Mouse (Mus musculus) megakaryocyte, embryonic 14.5 days (primary cell): Measurements from ENCODE around the gene Cxcl10. TPM values are rescaled to one million over a fixed set of nuclear protein-coding genes. Genes with fewer than 3 reads are reported as not detected.
"Not testable (repeated sequence)": the region's sequence is repeated elsewhere in the genome, so short reads cannot be mapped to it uniquely, and the experiment has no call there.

Experiments used
- H3K27me3 ChIP-seq: replicated peaks from 2 replicates; pipeline ENCODE3; 2012; ENCODE audit warnings: inconsistent platforms
- H3K36me3 ChIP-seq: replicated peaks from 2 replicates; pipeline ENCODE3; 2012; ENCODE audit warnings: low read length, inconsistent platforms, mixed read lengths
- H3K4me1 ChIP-seq: 2 replicates; pipeline ENCODE4 v1.6.1; 2012; ENCODE audit warnings: inconsistent platforms
- H3K4me3 ChIP-seq: replicated peaks from 2 replicates; pipeline ENCODE3; 2012; ENCODE audit warnings: moderate library complexity, mild to moderate bottlenecking, inconsistent platforms
- H3K9me3 ChIP-seq: 2 replicates; pipeline ENCODE4 v1.6.1; 2012; ENCODE audit warnings: inconsistent platforms
- FLI1 ChIP-seq: IDR thresholded peaks from 2 replicates; pipeline ENCODE4 v1.6.1; 2012; ENCODE audit warnings: low read length, inconsistent platforms, mixed read lengths
- GATA1 ChIP-seq: IDR thresholded peaks from 3 replicates; pipeline ENCODE4 v1.6.1; 2012; ENCODE audit warnings: mixed read lengths, low read length, inconsistent platforms, borderline replicate concordance
- polyA plus RNA-seq: library from polyadenylated mRNA; stranded (reverse); fragments of >175 nt; gene quantifications from 2 replicates; pipeline ENCODE4 v1.2.3, GENCODE M21; 2012; ENCODE audit warnings: low replicate concordance; ENCODE audit not compliant: insufficient read depth

Cxcl10 gene
- polyA plus RNA-seq, 1 experiment = not detected

DNA sequence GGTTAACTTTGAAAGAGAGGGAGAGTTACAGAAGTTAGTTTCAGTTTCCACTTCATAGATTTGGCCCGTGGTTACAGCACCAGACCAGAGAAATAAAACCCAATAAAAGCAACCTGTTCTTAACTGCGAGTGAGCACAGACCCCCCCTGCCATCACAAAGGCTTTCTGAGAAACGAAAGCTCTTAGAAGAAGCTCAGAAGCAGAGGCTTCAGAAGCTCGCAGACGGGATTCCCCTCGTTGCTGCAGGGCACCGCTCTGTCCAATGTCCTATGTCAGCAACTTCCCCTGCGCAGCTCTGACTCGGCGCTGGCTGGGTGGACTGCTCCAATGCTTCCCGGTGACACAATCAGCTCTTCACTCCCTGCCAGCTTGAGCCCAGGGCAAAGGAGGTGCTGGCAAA lies 4.8 kb upstream of the Cxcl10 start:
- Histone ChIP-seq H3K4me3 (peak overlapping the region; percentile 90), H3K36me3 (no peaks in the 10 kb centered on the region), H3K4me1 (peaks cover 34% of the 10 kb centered on the region), H3K9me3 (no peaks in the 10 kb centered on the region), H3K27me3 (peaks cover 18% of the 10 kb centered on the region)
- TF ChIP-seq GATA1 (no peak), FLI1 (no peak)

- H3K4me1 ChIP-seq = peaks cover 38% of the 10 kb centered on the region
- H3K27me3 ChIP-seq = peaks cover 21% of the 10 kb centered on the region
- not testable (repeated sequence) for H3K9me3 ChIP-seq, H3K36me3 ChIP-seq
- H3K4me3 ChIP-seq = peak overlapping the region; percentile 90
Observed at GRCm38 (mm10) chr5:92352716-92353115, 4.0 kb upstream of the Cxcl10 start.

- no peaks in the 10 kb centered on the region for H3K36me3 ChIP-seq
- H3K9me3 ChIP-seq = no peaks in the 10 kb centered on the region
- no peak for TF ChIP-seq GATA1
- TF ChIP-seq FLI1 = no peak
- peaks cover 20% of the 10 kb centered on the region for H3K27me3 ChIP-seq
- peaks cover 44% of the 10 kb centered on the region for H3K4me1 ChIP-seq
- no peak overlapping the region for H3K4me3 ChIP-seq
Observed at GRCm38 (mm10) chr5:92349731-92350130, 1.0 kb upstream of the Cxcl10 start.

DNA sequence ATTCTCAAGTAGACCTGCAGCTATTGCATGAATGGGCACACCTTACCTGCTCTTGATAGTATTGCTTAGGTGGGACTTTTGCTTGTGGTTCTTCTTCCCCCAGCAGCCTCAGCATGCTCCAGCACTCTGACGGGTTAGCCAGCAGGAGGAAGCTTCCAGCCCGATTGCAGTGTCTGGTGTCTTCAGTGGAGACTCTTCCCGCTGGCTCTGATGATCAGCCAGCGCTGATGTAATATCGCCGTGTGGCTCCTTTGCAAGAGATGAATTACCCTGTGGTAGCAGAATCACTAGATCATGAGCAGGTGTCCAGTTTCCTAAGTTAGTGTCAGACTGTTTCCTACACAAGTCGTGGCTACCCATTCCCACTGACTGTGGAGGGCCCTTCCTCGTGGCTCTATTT lies 3.7 kb downstream of the Cxcl10 start:
- TF ChIP-seq GATA1 = no peak
- TF ChIP-seq FLI1 = no peak

GRCm38 (mm10) chr5:92340606-92341005 lies 8.1 kb downstream of the Cxcl10 start:
- Histone ChIP-seq H3K4me1 (no peaks in the 10 kb centered on the region), H3K36me3 (no peaks in the 10 kb centered on the region), H3K4me3 (no peak overlapping the region), H3K9me3 (no peaks in the 10 kb centered on the region), H3K27me3 (peaks cover 20% of the 10 kb centered on the region)
- TF ChIP-seq GATA1 (no peak), FLI1 (no peak)

More for the DNA sequence above, 3.7 kb downstream of the Cxcl10 start:
- H3K4me1 ChIP-seq = peaks cover 28% of the 10 kb centered on the region
- no peaks in the 10 kb centered on the region for H3K9me3 ChIP-seq
- no peaks in the 10 kb centered on the region for H3K36me3 ChIP-seq
- H3K27me3 ChIP-seq = peaks cover 30% of the 10 kb centered on the region
- H3K4me3 ChIP-seq = no peak overlapping the region

- Histone ChIP-seq H3K27me3 (peaks cover 11% of the 10 kb centered on the region), H3K4me3 (no peak overlapping the region), H3K36me3 (no peaks in the 10 kb centered on the region), H3K9me3 (no peaks in the 10 kb centered on the region), H3K4me1 (peaks cover 6% of the 10 kb centered on the region; the same call in 1 of the 2 replicates)
- TF ChIP-seq GATA1 (no peak), FLI1 (no peak)
Observed at GRCm38 (mm10) chr5:92336743-92337142, 11.9 kb downstream of the Cxcl10 start.

DNA sequence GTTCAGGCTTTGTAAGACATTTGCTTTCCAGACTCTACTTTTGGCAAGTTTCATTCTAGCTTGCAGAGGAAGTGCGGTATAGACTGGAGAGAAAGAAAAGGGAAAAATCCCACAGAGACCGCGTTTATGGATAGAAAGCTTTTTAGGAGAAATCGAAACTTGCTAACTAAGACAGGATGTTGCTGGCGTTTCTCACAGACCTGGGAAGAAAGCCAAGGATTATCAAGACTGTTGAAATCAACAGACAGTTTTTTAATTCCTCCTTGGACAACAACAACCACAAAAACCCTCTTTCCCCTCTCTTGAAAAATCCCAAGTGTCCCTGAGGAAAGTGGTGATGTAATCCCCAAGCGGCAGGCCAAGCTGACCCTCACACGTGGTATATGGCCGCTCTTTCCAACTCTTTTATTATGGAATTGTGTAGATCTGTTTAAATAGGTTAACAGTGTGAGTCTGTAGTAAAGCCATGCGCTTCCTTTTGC lies 16.3 kb downstream of the Cxcl10 start:
- TF ChIP-seq FLI1 (no peak), GATA1 (no peak)
- H3K4me3 ChIP-seq = no peak overlapping the region

DNA sequence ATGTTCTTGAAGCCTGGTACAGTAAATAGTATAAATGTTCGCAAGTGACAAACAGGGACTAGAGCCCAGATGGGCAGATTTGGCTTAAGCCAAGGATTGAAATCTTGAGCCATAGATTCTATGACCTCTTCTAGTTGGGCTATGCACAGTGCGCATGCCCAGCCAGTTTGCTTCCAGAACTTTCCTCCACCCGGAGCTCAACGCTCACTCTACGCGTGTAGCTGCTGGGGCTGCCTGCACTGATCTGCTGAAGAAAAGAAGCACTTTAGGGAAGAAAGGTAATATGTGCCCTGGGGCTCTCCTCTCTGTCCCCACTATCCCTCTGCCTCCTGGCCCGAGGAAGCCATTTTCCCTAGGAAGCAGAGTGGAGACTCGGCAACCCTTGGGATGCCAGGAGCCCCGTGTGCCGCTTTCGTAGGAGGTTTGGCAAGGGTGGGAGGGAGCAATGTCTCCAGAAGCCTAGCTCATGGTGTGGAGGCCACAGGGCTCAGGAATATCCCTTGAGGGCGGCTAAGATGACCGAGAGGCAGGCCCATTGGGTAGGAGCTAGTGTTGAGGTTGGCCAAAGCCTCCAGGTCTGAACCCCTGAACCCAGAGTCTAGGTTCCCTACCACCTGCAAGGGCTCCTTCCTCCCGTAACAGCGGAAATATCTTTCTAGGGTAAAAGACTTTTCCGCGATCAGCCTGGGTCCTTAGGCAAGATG lies 16.9 kb downstream of the Cxcl10 start, which contains the start of gene Art3:
Art3 (plus strand) TSS at position 193 of the 704 bp plus-strand sequence.
- Histone ChIP-seq H3K9me3 (no peaks in the 10 kb centered on the region), H3K27me3 (peaks cover 26% of the 10 kb centered on the region), H3K36me3 (no peaks in the 10 kb centered on the region), H3K4me1 (peaks cover 11% of the 10 kb centered on the region), H3K4me3 (no peak within 1 kb of the TSS)
- TF ChIP-seq FLI1 = no peak
- TF ChIP-seq GATA1 = no peak

More for the DNA sequence above, 16.3 kb downstream of the Cxcl10 start:
- no peaks in the 10 kb centered on the region for H3K36me3 ChIP-seq
- peaks cover 7% of the 10 kb centered on the region for H3K4me1 ChIP-seq
- no peaks in the 10 kb centered on the region for H3K9me3 ChIP-seq
- peaks cover 24% of the 10 kb centered on the region for H3K27me3 ChIP-seq

DNA sequence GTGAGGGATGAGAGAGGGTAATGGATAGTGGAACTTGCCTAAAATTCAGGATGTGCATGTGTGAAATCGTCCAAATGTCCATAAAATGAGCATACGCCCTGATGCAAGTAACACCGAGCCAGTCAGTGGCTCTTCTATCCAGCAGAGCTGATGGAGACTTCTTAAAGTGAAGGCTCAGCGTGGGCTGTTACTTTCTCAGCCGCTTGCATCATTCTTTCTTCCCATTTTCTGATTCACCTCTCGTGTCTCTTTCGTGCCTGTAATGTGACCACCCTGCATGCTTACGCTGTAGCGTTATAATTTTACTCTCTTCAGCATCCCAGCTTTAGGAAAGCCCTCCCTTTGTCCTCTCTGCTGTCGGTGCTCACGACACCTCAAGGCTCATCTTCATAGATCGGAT lies 17.6 kb downstream of the Cxcl10 start:
- Histone ChIP-seq H3K27me3 (peaks cover 30% of the 10 kb centered on the region), H3K36me3 (no peaks in the 10 kb centered on the region), H3K9me3 (no peaks in the 10 kb centered on the region), H3K4me1 (peaks cover 11% of the 10 kb centered on the region), H3K4me3 (no peak overlapping the region)
- TF ChIP-seq GATA1 (no peak), FLI1 (no peak)

DNA sequence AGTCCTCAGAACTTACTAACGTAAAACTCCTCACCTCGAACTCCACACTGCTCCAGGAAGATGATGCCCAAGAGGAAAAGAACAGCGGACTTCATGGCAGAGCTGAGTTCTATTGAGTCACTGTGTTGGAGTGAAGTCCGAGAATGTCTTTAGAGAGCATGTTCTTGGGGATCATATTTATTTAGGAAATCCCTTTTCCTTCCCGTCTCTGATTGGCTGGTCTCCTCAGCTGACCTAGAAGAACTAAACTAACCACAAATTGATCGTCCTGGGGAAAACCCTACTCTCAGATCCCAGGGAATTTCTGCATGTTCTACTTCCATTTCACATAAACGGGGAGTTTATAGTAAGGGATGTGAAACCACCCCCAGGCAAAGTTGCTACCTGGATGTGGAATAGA lies 20.8 kb downstream of the Cxcl10 start, which contains the start of gene Cxcl9:
Cxcl9 (minus strand) TSS at position 151 of the 400 bp plus-strand sequence.
- Histone ChIP-seq H3K36me3 (no peaks in the 10 kb centered on the region), H3K9me3 (no peaks in the 10 kb centered on the region), H3K4me3 (no peak within 1 kb of the TSS), H3K27me3 (peaks cover 40% of the 10 kb centered on the region), H3K4me1 (peaks cover 11% of the 10 kb centered on the region)
- TF ChIP-seq GATA1 (no peak), FLI1 (no peak)

- H3K27me3 ChIP-seq = peaks cover 40% of the 10 kb centered on the region
- TF ChIP-seq FLI1 (no peak), GATA1 (no peak)
- peaks cover 9% of the 10 kb centered on the region for H3K4me1 ChIP-seq
- no peaks in the 10 kb centered on the region for H3K9me3 ChIP-seq
- no peaks in the 10 kb centered on the region for H3K36me3 ChIP-seq
- H3K4me3 ChIP-seq = no peak overlapping the region
Observed at GRCm38 (mm10) chr5:92327367-92327766, 21.3 kb downstream of the Cxcl10 start.
